Mouse (Mus musculus): Measurements from ENCODE around the gene Metrn.

Gene Metrn

DNA sequence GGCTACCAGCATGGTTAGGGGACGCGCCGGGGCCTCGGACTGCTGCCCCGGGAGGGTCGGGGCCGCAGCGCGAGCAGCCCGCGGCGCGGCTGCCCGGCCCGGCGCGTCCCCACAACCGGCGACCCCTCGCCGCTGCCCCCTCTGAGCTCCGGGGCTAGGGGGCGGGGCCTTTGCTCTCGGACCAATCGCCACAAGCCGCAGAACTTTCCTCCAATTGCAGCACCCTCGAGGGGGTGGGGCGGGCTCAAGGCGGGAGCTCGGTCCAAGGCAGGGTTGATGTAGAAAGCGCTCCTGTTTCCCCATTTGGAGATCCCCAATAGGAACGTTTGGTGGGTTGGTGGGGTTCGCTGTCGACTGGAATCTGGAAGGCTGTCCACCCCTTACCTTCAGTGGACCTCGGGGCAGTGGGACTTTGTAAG is at the start of gene Metrn:
TSS of gene Metrn (minus strand) at position 186 of the 419 bp plus-strand sequence.
- peak; percentile 73 to 81 for DNase-seq

DNA sequence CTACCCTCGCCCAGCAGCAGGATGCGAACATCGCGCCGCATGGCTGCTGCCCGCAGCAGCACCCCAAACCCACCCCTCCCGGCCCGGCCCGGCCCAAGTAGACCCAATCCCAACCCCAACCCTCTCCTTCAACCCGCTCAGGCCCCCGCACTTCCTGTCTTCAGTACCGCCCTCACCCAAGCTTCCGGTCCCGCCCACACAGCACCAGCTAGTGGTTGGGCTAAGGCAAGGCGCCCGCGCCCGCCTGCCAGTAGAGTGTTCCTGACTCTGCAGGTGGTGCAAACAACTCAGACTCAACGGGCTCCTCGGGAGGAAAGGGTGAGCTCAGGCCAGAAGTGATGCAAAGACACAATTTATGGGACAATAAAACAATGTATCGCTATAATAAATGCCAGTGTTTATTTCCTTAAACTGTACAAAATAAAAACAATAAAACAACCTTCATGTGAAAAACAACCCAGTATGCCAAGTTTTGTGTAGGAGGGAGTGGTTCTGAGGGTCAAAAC is 47.5 kb upstream of the Metrn start, which contains the start of gene Rhot2:
TSS of gene Rhot2 (minus strand) at position 456 of the 506 bp plus-strand sequence.
- DNase-seq: peak; percentile 93 to 98

DNA sequence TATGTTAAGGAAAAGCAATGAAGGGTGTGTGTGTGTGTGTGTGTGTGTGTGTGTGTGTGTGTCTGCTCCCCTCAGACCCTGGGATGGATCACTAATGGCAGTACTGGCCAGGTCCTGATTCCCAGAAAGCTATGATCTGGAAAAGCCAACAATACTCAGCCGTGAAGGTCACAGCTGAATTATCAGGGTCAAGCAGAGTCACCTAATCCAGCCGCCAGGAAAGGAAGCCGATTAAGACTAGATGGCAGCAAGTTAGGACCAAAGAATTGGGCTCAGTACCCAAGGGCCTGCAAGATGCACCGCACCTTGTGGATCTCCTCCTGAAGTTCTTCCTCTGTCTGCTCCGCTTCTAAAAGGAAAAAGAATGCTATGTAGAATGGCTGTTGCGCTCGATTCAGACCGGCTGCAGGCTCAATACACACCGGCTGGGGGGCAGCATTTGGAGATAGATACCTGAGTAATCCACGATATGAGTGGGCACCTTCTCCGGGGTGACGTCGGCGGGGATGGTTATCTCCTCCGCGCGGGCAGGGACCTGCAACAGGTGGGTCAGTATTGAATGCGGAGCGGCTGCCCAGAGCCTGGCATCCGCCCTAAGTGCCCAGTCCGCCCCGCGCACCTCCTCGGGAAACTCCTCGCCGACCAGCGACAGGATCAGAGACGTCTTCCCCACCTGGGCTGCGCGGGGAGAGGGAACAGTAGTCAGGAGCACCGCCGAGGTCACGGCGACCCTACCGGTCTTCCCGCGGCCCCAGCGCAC is 46.9 kb upstream of the Metrn start:
- peak in 1 of 2 experiments; percentile 50 for DNase-seq

DNA sequence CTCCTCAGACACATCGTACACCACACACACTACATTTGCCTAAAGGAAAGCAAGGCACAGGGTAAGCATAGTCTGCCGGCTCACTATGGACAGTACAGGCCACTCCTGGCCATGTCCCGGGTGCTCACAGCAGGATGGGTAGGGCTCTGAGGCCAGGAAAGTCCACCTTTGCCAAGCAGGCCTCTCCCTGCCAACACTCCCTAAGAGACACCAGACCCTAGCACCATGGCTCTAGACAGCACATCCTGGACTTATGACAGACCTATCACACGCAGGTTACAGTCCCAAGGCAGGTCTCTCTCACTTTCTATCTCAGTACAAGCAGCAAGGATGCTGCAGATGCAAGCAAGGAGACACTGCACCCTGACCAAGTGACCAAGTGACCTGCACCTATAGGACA is 46.2 kb upstream of the Metrn start:
- DNase-seq: no peak

DNA sequence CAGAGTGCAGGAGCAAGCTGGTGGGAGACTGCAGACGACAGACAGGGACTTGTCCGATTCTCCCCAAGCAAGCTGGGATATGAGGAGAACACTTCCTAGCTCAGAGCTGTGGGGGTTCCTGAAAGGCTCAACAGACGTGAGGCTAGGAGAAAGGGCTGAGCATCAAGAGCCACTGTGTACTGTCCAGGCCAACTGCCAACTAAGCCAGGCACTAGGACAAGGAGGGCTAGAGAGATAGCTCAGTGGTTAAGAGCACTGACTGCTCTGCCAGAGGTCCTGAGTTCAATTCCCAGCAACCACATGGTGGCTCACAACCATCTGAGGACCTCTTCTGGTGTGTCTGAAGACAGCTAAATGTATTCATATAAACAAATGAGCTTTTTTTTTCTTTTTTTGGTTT is 45.6 kb upstream of the Metrn start:
- DNase-seq: no peak

DNA sequence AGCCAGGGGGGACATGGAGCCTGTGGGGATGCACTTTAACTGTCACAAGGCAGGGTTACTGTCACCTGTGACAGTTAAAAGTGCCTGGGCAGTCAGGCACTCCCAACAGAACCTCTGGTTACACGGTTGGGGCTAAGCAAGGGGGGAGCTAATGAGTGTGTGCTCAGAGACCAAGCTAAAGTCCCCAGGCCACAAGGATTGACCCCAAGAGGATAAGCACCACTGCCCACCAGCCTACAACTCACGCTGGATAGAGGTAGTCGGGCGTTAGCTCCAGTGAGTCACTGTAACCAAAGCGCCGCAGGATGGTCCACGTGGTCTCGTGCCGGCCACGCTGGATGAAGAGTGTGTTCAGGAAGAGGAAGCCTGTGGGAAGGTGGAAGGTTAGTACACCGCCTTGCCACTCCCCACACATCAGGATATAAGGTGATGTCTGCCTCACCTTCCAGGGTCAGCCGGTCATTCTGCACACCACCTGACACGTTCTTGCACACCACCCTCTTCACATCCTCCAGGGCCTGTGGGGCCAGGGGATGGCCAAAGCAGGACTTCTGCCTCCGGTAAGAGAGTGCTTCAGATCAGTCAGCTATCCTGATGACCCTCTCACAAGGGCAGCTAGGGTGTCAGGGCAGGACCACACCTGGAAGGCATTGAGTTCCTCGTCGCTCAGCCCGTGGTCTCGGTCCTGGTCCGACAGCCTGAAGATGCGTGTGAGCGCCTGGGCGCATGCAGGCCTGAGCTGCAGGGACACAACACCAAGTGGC is 44.4 kb upstream of the Metrn start, which contains the start of gene Gm20683:
TSS of gene Gm20683 (minus strand) at position 647 of the 764 bp plus-strand sequence.
- DNase-seq: no peak

DNA sequence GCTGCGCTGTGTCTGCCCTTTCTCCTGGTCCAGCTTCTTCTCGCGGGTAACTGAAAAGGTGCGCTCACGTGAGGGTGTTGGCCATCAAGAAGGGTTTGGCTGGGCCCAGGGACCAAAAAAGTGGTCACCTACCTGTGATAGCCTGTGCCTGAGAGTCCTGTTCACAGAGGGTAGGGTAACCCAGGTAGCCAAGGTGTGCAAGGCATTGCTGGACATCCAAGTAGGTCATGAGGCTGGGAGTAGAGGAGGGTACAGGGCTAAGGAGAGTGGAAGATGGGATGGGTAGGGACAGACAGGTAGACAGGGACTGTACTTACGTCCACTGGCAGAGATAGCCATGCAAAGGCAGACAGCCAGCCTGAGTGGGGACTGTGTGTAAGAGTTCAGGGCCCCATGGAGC is 43.6 kb upstream of the Metrn start:
- DNase-seq: no peak

DNA sequence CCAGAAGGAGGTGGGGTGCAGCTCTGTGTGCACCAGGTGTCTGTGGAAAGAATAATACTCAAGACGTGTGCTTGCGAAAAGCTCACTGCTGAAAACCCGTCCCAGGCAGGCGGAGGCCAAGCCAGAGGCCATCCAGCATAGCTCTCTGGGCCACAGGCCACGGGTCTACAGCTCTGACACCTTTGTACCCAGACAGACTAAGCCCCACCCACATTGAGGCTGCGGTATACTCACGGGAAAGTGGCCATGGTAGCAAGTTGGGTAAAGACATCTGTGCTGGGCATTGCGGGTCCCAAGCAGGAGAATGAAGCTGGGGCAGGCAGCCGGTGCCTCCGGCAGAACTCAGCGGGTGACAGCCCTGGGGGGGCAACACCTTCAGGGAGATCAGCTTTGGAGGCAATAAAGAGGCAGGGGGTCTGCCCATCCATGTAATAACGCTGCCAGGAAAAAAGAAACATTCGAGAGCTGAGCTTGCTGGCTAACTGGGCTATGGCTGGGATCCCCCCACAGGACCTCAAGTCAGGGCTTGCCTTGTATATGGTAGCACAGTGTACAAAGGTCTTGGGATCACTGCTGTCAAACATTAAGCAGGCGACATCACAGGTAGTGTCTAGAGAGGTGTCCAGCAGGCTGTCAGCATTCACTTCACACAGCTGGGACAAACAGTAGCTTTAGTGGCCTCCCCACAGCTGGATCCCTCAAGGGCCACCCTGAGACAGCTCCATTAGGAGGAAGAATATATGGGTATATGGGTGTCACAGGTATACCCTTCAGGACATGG is 42.7 kb upstream of the Metrn start:
- DNase-seq: no peak

DNA sequence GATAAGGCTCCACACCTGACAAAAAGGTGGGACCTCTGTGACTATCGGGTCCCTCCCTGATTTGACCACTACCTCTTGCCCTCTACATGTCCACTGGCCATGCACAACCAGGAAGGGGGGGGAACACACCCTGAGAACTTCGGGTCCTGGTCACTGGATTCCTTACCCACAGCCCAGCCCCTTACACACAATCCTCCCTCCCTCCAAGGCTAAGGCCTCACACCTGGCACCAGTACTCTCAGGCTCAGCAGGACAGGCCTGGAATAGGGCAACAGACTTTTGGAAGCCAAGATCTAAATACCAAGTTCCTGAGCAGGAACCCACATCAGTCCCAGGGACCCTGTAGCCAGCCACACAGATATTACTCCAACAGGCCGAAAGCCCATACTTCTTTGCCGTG is 42.0 kb upstream of the Metrn start:
- no peak for DNase-seq

DNA sequence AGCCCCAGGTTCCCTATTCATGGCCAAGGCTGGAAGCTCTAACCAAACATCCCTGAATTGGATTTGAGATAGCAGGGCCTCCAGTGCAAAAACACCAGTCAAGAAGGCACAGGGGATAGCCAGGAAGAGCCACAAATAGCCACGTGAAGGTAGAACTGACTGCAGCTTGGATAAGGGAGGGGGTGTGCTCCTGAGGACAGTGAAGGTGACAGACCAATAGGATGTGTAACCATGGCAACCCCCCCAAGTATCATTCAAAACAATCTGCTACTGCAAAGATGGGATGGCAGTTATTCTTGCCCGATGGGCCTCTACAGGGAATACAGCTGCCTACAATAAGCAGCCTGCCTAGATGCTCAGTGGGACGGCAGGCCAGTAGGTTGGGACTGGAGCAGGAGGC is 40.6 kb upstream of the Metrn start:
- DNase-seq: peak in 1 of 2 experiments; percentile 25

DNA sequence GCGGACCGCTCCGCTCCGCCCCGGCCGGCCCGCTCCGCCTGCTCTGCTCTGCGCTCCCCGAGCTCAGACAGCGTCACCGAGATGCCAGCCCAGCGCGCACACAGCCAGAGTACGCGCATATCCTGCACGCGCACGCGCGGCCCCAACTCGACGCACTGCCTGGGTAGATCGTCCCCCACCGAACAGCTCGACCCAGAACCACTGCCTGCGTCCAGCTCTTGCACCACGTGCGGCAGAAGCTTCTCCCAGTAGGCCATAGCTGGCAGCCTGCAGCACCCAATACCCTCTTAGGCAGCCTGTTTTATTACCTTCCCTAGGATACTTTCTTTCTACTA is 40.1 kb upstream of the Metrn start, which contains the start of gene Rhbdl1:
TSS of gene Rhbdl1 (minus strand) at position 220 of the 335 bp plus-strand sequence.
- DNase-seq: peak; percentile 87 to 90

DNA sequence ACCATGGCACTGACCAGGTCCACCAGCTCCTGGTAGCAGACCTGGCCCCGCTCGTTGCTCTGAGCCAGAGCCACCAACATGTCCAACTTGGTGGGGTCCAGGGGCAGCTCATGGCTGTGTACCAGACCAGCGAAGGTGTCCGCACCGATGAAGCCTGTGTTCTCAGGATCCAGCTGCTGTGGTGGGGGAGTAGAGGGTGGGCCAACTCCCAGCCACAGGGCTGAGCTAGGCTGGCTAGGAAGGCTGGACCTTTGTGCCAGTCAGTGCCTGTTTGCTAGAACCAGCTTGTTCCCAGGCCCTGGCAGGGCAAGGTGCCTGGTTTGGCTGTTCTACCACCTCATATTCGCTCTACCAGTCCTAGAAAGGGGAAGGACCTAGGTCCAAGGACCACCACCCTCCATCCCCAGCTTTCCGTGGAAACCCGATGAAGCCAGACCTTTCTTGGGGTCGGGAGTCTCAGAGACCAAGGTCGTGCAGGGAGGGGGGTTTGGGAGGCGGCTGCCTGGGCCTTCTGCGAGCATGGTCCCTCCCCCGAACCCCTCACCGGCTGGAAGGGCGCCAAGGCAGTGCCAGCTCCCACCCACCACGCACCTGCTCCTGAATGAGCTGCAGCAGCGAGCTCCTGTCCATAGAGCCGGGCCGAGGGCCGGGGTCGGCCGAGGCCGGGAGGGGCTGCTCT is 39.6 kb upstream of the Metrn start:
- no peak for DNase-seq

DNA sequence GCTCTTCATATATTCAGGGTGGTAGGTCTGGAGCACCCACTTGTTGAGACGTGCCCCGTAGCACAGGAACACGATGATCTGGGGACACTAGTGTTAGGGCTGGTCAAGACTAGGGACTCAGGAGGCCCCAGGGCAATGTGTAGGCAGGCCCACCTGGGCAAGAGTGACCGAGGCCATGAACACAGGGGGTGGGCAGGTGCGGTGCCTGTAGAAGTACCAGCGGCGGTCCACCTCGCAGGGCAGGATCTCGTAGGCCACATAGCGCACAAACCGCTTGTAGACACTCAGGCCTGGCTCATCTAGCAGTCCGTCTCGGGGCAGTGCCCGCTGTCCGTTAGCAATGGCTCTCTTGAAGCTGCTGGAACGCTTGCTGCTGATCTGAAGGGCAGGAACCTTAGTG is 38.9 kb upstream of the Metrn start:
- DNase-seq: peak in 1 of 2 experiments; percentile 42

DNA sequence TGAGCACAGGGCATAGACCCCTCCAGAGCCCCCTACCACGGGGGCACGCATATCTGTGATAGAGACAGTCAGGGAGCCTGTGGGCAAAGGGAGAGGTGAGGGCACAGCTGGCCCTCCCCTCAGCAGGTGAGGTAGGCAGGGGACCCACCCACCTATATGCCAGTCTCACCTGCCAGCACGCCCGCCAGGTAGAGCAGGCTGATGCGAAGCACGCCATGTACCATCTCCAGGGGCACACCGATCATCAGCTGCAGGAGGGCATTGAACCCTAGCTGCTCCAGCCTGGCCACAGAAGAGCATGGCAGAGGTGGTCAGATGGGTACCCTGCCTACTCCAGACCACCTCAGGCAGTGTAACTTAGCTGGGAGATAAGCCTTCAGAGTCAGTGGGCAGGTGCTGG is 38.4 kb upstream of the Metrn start:
- peak in 1 of 2 experiments; percentile 25 for DNase-seq

DNA sequence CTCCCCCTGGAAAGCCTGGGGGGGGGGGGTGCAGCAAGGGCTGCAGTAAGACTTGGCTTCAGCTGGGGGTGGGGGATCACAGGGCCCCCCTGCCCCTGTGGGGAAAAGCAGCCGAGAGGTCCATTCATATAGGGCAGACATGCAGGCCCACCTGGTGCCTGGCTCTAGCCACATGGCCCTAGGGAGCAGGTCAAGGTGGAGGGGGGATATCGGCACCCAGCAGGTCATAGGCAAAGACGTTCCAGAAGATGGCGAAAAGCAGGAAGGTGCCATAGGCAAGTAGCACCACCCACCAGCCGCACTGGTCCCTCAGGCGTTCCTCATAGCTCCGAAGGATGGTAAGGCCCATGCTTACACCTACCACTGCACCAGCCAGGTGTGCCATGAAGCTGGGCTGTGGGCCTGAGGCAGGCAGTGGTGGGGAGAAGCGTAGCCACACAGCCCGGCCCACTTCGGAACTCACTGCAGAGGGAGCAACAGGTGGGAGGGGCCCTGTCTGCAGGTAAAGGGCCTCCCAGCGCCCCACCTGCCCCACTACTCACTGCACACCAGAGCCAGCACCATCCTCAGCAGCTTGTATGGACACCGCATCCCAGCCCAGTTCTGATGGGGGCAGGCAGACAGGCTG is 37.8 kb upstream of the Metrn start:
- peak in 1 of 2 experiments; percentile 46 for DNase-seq

DNA sequence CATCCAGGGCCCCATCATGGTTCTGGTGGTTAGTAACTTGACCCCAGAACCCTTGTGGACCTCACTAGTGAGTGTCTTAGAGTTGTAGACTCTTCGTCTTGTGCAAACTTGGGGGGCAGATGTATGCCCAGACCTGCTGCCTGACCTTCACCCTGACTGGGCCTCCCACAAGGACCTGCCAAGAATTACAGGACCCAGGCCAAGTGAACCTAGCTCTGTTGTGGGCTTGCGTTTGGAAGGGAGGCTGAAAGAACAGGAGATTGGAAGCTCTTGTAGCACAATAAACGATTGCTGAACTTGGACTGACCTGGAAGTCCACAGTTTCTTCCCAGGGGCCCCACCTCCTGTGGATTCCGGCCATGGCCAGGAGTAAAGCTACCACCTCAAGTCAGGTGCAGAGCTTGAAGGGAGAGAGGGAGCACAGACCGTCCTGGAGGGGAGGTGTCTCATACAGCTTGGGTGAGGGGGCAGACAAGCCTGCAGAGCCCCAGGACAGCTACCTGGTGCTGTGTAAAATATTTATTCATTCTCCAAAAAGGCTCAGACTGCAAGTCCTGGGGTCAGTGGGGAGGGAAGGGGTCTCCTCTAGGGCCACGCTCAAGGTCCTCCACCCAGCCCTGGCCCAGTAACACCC is 37.1 kb upstream of the Metrn start:
- DNase-seq: peak in 1 of 2 experiments; percentile 34

DNA sequence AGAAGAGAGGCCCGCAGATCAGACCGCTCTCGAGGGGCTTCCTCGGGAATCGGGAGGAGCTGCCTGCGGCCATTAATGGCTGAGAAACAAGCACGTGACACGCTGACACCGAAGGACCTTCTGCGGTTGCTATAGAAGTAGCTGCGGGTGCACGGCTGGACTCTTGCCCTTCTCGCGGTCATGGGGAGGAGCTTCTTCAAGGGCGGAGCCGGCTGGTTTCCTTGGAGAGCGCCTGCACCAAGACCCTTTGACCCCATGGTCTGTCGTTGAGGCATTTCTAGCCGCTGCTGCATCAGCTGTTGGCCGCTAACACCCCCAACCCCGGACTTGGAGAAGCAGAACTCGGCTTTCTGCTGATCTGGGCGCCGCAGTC is 36.3 kb upstream of the Metrn start, which contains the start of gene Stub1:
TSS of gene Stub1 (minus strand) at position 114 of the 373 bp plus-strand sequence.
- DNase-seq: peak; percentile 85 to 90

DNA sequence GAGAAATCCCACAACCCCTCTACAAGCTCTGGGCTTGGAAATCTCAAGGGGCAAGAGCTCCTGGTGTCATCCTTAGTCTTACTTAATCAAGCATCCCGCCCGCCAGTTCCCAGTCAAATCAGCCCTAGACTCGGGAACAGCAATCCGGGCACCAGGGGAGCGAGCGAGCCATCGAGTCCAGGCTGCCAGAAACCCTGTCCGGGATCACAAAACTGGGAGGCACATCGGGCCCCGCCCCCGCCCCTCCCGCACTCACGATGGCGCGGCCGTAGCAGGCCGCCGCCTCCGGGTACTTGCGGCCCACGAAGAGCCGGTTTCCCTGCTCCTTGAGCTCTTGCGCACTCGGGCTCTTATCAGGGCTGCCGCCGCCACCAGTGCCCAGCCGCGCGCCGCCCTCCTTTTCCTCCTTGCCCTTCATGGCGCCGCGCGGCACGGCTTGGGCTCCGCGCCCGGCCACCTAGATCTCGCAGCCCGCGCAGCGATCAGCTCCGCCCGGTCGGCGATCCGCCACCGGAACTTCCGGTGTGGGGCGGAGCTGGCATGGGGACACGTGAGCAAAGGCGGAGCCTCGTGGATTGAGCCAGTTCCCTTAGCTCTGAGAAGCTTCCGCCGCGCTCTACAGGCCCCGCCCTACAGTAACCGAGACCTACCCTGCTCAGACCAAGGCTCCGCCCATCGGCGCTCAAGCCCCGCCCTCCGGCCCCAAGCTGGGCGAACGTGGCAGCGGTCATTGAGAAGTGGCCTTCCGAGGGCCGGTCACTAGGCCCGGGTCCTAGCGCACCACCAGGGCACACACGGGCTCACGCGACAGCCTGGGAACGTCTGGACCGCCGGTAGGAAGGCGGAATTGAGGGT is 35.7 kb upstream of the Metrn start:
- DNase-seq: peak; percentile 99

DNA sequence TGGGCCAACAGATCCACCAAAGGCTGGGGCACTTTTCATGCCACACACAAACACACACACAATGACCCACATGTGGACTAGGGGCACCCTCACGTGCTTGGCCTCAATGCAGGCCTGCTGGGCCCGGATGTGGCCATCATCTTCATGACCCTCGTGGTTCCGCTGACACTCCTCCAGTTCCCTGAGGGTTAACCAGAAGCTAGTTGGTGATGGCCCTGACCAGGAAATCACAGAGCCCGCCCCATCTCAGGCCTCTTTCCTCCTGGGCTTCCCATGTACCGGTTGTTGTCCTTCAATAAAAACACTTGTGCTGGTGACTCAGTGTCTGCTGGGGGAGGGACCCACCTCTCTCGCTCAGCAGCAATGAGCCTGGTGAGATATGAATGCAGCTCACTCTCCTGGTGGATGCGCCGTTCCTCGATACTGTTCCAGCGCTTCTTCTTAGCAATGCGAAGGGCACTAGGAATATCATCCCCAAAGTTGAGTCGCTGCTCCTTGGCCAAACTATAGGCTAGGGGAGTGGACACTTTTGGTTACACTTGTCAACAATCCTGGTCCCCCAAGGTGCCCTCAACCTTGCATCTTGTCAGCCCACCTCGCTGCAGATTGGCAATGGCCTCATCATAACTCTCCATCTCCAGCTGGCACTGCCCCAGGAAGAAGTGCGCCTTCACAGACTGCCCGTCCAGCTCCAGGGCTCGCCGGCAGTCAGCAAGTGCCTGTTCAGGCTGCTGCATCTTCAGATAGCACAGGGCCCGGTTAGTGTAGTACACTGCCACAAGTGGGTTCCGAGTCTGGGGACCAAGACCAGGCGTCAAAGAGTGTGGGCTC is 34.7 kb upstream of the Metrn start:
- peak; percentile 53 to 60 for DNase-seq
